Mouse (Mus musculus): ENCODE measurements around the gene Alk. TPM values are rescaled to one million over a fixed set of nuclear protein-coding genes. Genes with fewer than 3 reads are reported as not detected.

The Alk gene
- polyA plus RNA-seq, 1 experiment from 2014 or later, result 0.61 TPM

- TF ChIP-seq CTCF (IDR thresholded peaks at IDR 0.05; ENCODE audit: low read depth) (no peak), EP300 (optimal IDR thresholded peaks at IDR 0.05) (no peak)
- 75% methylated on average over 4 of the region's 4 CpGs for WGBS
- no peak overlapping the region for H3K4me3 ChIP-seq (ENCODE audit: low read depth, low read length)
Measured at GRCm38 (mm10) chr17:72368991-72369390, 235.4 kb downstream of the Alk start.

DNA sequence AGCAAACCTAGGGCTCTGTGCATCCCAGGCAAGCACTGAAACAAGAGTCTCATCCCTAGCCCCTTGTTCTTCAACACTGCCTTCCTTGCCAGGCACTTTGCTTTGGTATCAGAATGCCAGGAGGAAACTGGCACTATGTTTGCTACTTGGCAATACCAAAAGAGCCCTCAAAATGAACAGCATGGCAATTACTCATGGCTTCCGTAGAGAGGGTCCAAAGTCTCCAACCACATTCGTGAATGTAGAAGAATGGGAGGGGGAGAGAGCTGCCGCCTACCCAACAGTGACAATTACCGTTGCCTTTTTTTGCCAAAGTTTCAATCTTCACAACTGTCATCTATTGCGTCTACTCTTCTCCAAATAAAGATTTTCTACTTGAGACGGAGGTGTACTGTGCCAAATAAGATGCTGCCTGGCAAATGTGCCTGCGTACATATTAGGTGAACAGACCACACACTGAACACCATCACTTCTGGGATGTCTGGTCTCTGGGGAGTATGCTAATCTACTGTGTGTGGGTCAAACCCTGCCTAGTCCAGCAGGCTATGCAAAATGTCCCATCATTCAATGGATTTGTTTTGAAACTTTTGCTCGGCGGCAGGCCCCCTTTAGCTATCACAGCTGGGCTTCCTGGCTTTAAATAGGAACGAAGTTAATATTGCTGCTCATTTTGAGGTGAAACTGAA, 241.5 kb downstream of the Alk start:
- Histone ChIP-seq H3K9me3 (ENCODE audit: control insufficient read depth, low read length) (no peaks in the 10 kb centered on the region), H3K9ac (ENCODE audit: low read length) (no peak overlapping the region), H3K4me2 (replicated peaks; ENCODE audit: low read depth) (no peak overlapping the region), H3K4me3 (ENCODE audit: low read depth, low read length) (no peak overlapping the region), H3K27me3 (ENCODE audit: control insufficient read depth, insufficient read depth, low read length) (no peaks in the 10 kb centered on the region), H3K4me1 (replicated peaks; ENCODE audit: control insufficient read depth, insufficient read depth) (no peaks in the 10 kb centered on the region), H3K36me3 (ENCODE audit: control insufficient read depth, insufficient read depth, low read length) (no peaks in the 10 kb centered on the region), H3K27ac (replicated peaks) (no peak overlapping the region)
- no peak for ATAC-seq (ENCODE audit: low FRiP score, low TSS enrichment)
- DNase-seq (ENCODE audit: low spot score), result no peak
- TF ChIP-seq CTCF (IDR thresholded peaks at IDR 0.05; ENCODE audit: low read depth), result no peak
- TF ChIP-seq EP300 (optimal IDR thresholded peaks at IDR 0.05), result no peak
- 79% methylated on average over 10 of the region's 10 CpGs for WGBS

More at GRCm38 (mm10) chr17:72368991-72369390, 235.4 kb downstream of the Alk start:
- DNase-seq (ENCODE audit: low spot score) (no peak), ATAC-seq (ENCODE audit: low FRiP score, low TSS enrichment) (no peak)
- Histone ChIP-seq H3K27me3 (ENCODE audit: control insufficient read depth, insufficient read depth, low read length) (no peaks in the 10 kb centered on the region), H3K36me3 (ENCODE audit: control insufficient read depth, insufficient read depth, low read length) (no peaks in the 10 kb centered on the region), H3K9ac (ENCODE audit: low read length) (no peak overlapping the region), H3K4me1 (replicated peaks; ENCODE audit: control insufficient read depth, insufficient read depth) (no peaks in the 10 kb centered on the region), H3K4me2 (replicated peaks; ENCODE audit: low read depth) (no peak overlapping the region), H3K27ac (replicated peaks) (no peak overlapping the region), H3K9me3 (ENCODE audit: control insufficient read depth, low read length) (no peaks in the 10 kb centered on the region)

DNA sequence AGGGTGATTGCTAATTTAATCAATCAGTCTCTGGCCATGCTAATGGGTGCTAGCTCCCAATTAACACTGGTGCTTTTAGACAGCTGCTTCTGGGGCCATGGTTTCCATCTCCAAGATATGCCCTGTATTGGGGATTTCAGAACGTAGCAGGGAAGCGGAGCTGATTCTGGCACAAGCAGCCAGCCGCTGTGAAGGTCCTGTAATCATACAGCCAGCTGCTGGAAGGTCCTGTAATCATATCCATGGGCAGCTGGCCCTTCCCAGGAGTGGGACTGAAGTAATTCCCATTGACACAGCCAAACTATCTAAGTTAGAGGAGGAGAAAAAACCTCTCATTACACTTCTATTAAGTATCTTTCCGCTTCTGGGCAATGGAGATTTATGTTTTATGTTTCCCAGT, 242.5 kb downstream of the Alk start:
- ATAC-seq (ENCODE audit: low FRiP score, low TSS enrichment) (no peak), DNase-seq (ENCODE audit: low spot score) (no peak)
- H3K9ac ChIP-seq (ENCODE audit: low read length), result no peak overlapping the region
- no peak overlapping the region for H3K4me2 ChIP-seq (replicated peaks; ENCODE audit: low read depth)
- no peaks in the 10 kb centered on the region for H3K36me3 ChIP-seq (ENCODE audit: control insufficient read depth, insufficient read depth, low read length)
- H3K4me1 ChIP-seq (replicated peaks; ENCODE audit: control insufficient read depth, insufficient read depth), result no peaks in the 10 kb centered on the region
- no peaks in the 10 kb centered on the region for H3K9me3 ChIP-seq (ENCODE audit: control insufficient read depth, low read length)
- H3K4me3 ChIP-seq (ENCODE audit: low read depth, low read length), result no peak overlapping the region
- WGBS, result 71% methylated on average over 4 of the region's 4 CpGs
- no peaks in the 10 kb centered on the region for H3K27me3 ChIP-seq (ENCODE audit: control insufficient read depth, insufficient read depth, low read length)
- TF ChIP-seq EP300 (optimal IDR thresholded peaks at IDR 0.05), result no peak
- no peak for TF ChIP-seq CTCF (IDR thresholded peaks at IDR 0.05; ENCODE audit: low read depth)
- no peak overlapping the region for H3K27ac ChIP-seq (replicated peaks)

DNA sequence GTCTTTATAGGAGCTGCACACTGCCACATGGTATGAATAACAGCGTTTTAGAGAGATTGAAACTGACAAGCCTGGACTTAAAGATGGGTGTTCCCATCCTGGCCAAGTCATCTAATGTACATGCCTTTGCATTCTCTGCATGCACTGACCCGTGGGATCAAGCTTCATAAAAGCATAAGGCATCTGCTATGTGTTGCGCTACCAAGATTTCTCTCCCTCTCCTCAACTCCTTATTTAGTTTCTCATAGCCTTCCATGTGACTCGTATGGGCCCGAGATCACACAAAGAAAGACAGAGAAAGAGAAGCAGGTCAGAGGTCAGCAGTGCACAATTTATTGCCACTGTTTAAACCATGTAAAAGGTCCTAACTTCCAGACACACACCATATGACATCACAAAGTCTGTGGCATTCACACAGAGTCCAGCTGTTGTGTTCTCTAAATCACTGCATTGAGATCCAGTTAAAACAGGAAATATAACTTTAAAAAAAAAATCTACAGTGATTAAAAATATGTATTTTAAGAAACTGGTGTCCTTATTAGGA, 247.6 kb downstream of the Alk start:
- no peak overlapping the region for H3K4me2 ChIP-seq (replicated peaks; ENCODE audit: low read depth)
- ATAC-seq (ENCODE audit: low FRiP score, low TSS enrichment) (no peak), DNase-seq (ENCODE audit: low spot score) (no peak)
- H3K36me3 ChIP-seq (ENCODE audit: control insufficient read depth, insufficient read depth, low read length), result no peaks in the 10 kb centered on the region
- H3K4me3 ChIP-seq (ENCODE audit: low read depth, low read length), result no peak overlapping the region
- WGBS, result 39% methylated on average over 5 of the region's 5 CpGs
- no peaks in the 10 kb centered on the region for H3K27me3 ChIP-seq (ENCODE audit: control insufficient read depth, insufficient read depth, low read length)
- no peak overlapping the region for H3K9ac ChIP-seq (ENCODE audit: low read length)
- TF ChIP-seq EP300 (optimal IDR thresholded peaks at IDR 0.05) (no peak), CTCF (IDR thresholded peaks at IDR 0.05; ENCODE audit: low read depth) (no peak)
- H3K9me3 ChIP-seq (ENCODE audit: control insufficient read depth, low read length), result no peaks in the 10 kb centered on the region
- no peaks in the 10 kb centered on the region for H3K4me1 ChIP-seq (replicated peaks; ENCODE audit: control insufficient read depth, insufficient read depth)
- H3K27ac ChIP-seq (replicated peaks), result no peak overlapping the region

GRCm38 (mm10) chr17:72339437-72339836, 265.0 kb downstream of the Alk start:
- DNase-seq (ENCODE audit: low spot score) (no peak), ATAC-seq (ENCODE audit: low FRiP score, low TSS enrichment) (no peak)
- WGBS, result 70% methylated on average over 4 of the region's 4 CpGs
- H3K9me3 ChIP-seq (ENCODE audit: control insufficient read depth, low read length), result no peaks in the 10 kb centered on the region
- no peak overlapping the region for H3K4me3 ChIP-seq (ENCODE audit: low read depth, low read length)
- TF ChIP-seq EP300 (optimal IDR thresholded peaks at IDR 0.05), result peak; percentile 33
- TF ChIP-seq CTCF (IDR thresholded peaks at IDR 0.05; ENCODE audit: low read depth), result no peak
- H3K27me3 ChIP-seq (ENCODE audit: control insufficient read depth, insufficient read depth, low read length), result no peaks in the 10 kb centered on the region
- H3K9ac ChIP-seq (ENCODE audit: low read length), result no peak overlapping the region
- H3K27ac ChIP-seq (replicated peaks), result no peak overlapping the region
- no peaks in the 10 kb centered on the region for H3K4me1 ChIP-seq (replicated peaks; ENCODE audit: control insufficient read depth, insufficient read depth)
- H3K36me3 ChIP-seq (ENCODE audit: control insufficient read depth, insufficient read depth, low read length), result no peaks in the 10 kb centered on the region
- H3K4me2 ChIP-seq (replicated peaks; ENCODE audit: low read depth), result no peak overlapping the region

GRCm38 (mm10) chr17:72332909-72333308, 271.5 kb downstream of the Alk start:
- Histone ChIP-seq H3K9me3 (ENCODE audit: control insufficient read depth, low read length) (no peaks in the 10 kb centered on the region), H3K36me3 (ENCODE audit: control insufficient read depth, insufficient read depth, low read length) (no peaks in the 10 kb centered on the region), H3K4me2 (replicated peaks; ENCODE audit: low read depth) (no peak overlapping the region), H3K4me3 (ENCODE audit: low read depth, low read length) (no peak overlapping the region), H3K27me3 (ENCODE audit: control insufficient read depth, insufficient read depth, low read length) (no peaks in the 10 kb centered on the region), H3K27ac (replicated peaks) (no peak overlapping the region), H3K4me1 (replicated peaks; ENCODE audit: control insufficient read depth, insufficient read depth) (no peaks in the 10 kb centered on the region), H3K9ac (ENCODE audit: low read length) (no peak overlapping the region)
- no peak for DNase-seq (ENCODE audit: low spot score)
- 65% methylated on average over 4 of the region's 4 CpGs for WGBS
- no peak for ATAC-seq (ENCODE audit: low FRiP score, low TSS enrichment)
- TF ChIP-seq CTCF (IDR thresholded peaks at IDR 0.05; ENCODE audit: low read depth), result no peak
- TF ChIP-seq EP300 (optimal IDR thresholded peaks at IDR 0.05), result no peak
